Mouse (Mus musculus) lung, adult 2 months (tissue): ENCODE measurements at regions not wholly inside any gene's neighbourhood (a gene's known extent, or its start where the extent isn't known, plus 50 kb on each side); places are given as distances from the start of the nearest gene placed in this dataset.

ENCODE experiments used
- CTCF ChIP-seq: fragments of 200-500 bp; IDR thresholded peaks from 2 replicates; pipeline ENCODE4 v1.5.1; 2011; ENCODE audit warnings: mild to moderate bottlenecking, low read length, control low read depth; ENCODE audit not compliant: insufficient read depth
- POLR2A ChIP-seq: fragments of 200-500 bp; IDR thresholded peaks from 2 replicates; pipeline ENCODE4 v1.6.1; 2011; ENCODE audit warnings: low read depth, mild to moderate bottlenecking, control low read depth, low read length, borderline replicate concordance; ENCODE audit errors: extremely low read depth

GRCm38 (mm10) chr16:76546632-76547031, 173.0 kb upstream of the Nrip1 start:
- no peak for TF ChIP-seq POLR2A
- no peak for TF ChIP-seq CTCF
